Mouse (Mus musculus): ENCODE measurements around the gene Gm42957.
A peak's percentile ranks its signal among the peaks of the same experiment; 100 is the strongest.
"Not testable (repeated sequence)": the region's sequence is repeated elsewhere in the genome, so short reads cannot be mapped to it uniquely, and the experiment has no call there.

Gene Gm42957

DNA sequence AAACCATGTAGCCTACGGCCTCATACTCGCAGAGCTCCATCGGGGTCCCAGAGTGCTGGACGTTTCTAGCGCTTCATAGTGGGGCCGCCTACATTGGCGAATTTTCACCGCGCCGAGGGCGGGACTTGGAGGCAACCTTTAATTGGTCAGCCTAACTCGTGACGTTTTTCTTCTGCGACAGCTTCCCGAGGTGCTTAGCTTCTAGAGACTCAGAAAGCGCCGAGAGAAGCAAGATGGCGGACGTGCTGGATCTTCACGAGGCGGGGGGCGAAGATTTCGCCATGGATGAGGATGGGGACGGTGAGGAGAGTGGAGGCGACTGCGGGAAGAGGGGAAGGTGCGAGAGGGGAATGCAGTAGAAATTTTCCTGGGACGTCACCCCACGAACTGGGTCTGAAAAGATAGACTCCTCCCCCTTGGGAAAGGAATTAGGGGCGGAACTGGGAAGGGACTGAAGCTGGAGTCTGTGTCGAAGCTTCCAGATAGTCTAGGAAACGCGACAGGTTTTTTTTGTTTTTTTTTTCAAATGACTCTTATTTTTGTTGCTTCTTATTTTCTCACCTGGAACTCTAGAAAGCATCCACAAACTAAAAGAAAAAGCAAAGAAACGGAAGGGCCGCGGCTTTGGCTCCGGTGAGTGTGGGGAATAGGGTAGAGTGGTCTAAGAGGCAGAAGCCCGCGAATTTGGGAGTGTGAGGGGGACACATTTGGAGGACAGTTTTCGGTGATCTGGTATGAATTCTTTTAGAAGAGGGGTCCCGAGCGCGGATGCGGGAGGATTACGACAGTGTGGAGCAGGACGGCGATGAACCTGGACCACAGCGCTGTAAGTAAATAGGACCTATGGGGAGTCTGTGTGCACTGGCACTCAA lies 5.3 kb upstream of the Gm42957 start, which contains the start of gene Rbm8a:
TSS of gene Rbm8a (plus strand) at position 205 of the 872 bp plus-strand sequence.
- peak; percentile 97 to 98 for DNase-seq

DNA sequence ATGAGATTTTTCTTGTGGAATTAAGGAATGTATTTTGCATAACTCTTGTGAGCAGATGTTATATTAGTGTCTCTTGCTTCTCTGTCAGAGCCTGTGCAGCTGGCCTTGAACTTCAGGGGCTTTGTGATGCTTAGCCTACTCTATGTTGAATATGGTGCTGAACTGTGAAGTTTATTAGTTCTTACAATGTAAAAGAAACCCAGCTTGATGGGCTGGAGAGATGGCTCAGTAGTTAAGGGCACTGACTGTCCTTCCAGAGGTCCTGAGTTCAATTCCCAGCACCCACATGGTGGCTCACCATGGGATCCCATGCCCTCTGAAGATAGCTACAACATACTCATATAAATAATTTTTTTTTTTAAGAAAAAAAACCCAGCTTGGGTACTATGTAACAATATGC lies 3.2 kb upstream of the Gm42957 start:
- DNase-seq = no peak

DNA sequence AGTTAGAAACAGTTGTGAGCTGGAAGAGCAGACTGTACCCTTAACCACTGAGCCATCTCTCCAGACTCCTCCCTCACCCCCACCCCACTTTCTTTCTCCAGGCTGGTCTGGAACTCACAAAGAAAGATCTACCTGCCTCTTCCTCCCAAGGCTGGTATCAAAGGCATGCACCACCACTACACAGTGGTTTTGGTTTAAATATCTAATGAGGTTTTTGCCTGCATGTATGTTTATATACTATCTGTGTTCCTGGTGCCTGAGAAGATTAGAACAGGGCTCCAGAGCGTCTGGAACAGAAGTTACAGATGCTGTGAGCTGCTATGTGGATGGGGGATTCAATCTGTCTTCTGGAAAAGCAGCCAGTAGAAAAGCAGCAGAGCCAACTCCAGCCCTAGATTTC lies 1.3 kb upstream of the Gm42957 start:
- no peak for DNase-seq

DNA sequence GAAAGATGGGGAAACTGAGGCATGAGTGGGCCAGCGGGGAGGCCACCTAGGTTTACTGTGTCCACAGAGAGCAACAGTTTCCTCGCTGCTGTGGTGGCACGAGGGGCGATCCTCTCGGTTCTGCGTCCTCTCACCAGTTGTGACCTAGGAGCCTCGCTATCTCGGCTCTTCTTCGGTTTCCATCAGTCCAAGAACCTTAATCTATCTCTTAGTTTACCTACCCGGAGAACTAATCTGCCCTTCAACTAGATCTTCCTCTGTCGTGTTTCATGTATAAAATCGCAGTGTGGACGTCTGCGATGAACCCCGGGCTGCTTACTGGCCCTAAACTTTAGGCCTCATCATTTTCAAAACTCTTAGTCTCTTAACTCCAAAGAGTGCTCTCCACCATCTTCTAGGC lies 632 bp downstream of the Gm42957 start:
- no peak for DNase-seq

DNA sequence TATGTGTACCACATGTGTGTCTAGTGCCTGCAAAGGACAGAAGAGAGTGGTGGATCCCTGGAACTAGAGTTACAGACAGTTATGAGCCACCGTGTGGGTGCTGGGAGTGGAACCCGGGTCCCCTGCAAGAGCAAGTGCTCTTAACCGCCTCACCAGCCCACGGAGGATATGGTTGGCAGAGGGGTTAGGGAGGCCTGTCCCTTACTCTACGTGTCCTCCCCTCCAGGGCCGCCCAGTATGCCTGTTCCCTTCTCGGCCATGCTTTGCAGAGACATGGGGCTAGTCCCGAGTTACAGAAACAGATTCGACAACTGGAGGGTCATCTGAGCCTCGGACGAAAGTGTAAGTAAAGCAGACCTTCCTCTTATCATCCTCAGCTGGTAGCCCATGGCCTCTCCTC lies 1.2 kb downstream of the Gm42957 start:
- no peak for DNase-seq

DNA sequence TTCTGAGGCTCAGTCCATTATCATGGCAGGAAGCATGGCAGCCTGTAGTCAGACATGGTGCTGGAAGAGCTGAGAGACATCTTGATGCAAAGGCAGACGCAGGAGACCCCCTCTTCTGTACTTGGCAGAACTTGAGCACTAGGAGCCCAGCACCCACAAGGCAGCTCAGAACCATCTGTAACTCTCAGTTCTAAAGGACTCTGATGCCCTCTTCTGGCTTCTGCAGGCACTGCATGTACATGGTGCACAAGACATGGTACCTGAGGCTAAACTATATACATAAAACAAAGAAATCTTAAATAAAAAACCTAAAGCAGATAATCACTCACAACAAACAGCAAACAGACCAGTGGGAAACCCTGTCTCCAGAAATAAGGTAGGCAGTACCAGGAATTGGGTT lies 3.9 kb downstream of the Gm42957 start:
- peak; percentile 63 to 84 for DNase-seq

DNA sequence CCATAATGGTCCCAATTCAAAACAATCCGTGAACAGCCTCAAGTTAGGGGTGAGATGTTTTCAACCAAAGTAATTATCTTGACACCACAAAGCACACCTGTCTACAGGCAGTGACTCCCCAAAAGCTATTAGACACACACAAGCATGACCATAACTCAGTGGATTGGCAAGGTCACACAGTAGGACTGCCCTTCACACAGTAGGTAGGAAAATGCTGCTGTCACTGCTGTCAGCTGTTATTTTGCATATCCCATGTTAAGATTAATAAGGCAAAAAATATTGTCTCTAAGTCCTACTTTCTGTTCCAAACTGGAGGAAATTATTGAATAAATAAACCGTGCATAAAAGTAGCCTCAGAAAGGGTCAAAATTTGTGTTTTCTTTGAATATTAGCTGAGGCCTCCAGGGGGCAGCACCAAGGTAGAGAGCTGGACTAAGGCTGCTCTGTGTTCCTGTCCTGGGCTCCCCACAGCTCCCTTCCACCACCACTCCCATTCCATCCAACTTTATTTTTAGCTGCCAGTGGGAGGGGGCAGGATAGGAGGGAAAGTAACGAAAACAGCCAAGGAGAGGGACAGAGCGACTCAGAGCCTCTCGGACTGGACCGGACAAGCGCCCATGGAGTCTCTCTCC lies 9.9 kb downstream of the Gm42957 start, which contains the start of gene Itga10:
TSS of gene Itga10 (plus strand) at position 567 of the 632 bp plus-strand sequence.
- peak in 1 of 2 experiments; percentile 68 for DNase-seq

DNA sequence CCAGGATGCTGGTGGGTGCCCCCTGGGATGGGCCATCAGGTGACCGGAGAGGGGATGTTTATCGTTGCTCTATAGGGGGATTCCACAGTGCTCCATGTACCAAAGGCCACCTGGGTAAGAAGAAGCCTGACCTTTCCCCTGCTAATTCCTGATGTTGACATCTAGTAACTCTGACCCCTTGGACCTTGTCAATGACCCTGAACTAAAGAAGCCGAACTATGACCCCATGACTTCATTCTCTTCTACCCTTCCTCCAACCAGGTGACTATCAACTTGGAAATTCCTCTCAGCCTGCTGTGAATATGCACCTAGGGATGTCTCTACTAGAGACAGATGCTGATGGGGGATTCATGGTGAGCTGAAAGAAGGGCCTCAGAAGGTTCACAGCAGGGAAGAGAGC lies 12.1 kb downstream of the Gm42957 start:
- DNase-seq = no peak

DNA sequence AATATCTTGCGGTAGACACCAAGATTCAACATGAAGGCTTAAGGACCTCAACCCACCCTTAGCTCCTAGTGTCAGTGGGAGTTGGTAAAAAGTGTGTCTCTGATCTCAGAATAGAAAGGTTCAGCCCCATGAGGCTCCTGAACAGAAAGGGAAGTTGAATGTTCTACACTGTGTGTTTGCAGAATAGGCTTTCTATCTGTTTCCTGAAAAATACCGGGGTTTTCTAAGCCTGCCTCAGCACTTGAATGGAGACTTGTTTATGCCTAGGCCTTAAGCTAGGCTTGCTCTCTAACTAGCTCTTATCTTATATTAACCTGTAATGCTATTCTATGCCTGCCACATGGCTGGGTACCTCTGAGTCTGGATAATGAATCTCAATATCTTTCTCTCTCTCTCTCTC lies 25.6 kb downstream of the Gm42957 start:
- DNase-seq = no peak

DNA sequence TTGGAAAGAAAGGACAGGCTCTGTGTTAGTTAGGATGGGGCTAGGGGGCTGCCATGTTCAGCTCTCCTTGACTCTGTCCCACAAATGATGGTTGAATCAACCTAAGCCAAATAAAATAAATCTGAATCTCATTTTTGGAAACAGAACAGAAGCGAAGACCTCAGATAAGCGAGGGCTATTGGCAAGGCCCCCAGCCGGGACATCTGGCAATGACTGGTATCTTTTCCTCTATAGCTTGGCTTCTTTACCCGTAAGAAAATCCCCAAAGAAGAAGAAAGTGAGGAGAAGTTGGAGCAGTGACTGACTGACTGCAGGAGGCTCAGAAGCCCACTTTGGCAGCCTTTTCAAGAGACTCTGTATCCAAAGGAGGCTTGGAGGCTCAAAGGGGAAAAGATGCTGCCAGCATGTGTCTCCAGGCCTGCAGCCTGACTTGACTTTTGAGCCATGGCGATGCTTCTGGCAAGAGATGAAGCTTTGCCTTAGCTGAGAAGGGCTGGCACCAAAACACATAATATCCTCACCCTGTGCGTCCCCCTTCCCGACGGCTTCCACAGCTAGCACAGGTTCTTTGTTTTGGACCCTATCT lies 27.6 kb downstream of the Gm42957 start:
- no peak for DNase-seq

DNA sequence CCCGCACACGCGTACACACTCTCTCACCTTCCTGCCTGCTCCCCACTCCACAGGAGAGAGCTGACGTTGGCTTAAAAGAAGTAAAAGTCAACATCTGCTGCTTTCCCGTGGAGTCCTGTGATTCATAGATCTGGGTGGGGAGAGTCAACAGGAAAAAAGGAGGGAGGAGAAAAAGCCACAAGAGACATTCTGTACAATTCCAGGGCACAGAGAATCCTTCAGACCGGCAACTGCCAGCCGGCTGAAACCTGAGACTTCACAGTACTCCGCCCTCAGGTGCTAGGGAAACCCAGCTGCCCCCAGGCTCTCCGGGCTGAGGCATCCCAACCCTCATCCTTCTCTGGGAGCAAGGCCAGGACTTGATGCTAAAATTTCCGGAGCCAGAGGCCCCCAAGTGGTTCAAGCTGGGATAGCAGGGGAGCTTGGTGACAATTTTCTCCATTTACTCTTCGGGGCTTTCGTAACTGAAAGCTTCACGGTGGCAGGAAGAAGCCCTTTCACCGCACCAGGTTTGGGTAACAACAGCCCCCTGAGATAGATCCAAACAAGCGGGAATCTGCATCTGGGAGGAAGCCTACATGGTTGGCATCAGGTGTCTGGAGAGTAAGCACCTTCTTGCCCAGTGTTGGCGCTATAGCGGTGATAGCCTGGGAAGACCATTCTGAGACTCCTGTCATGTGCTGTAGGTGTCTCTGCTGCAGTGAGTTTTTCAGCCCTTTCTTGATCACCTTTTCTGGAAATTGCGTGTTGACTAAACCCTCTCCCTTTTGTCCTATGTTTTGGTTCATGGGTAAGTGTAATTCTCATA lies 28.4 kb downstream of the Gm42957 start:
- DNase-seq = peak; percentile 81 to 87

DNA sequence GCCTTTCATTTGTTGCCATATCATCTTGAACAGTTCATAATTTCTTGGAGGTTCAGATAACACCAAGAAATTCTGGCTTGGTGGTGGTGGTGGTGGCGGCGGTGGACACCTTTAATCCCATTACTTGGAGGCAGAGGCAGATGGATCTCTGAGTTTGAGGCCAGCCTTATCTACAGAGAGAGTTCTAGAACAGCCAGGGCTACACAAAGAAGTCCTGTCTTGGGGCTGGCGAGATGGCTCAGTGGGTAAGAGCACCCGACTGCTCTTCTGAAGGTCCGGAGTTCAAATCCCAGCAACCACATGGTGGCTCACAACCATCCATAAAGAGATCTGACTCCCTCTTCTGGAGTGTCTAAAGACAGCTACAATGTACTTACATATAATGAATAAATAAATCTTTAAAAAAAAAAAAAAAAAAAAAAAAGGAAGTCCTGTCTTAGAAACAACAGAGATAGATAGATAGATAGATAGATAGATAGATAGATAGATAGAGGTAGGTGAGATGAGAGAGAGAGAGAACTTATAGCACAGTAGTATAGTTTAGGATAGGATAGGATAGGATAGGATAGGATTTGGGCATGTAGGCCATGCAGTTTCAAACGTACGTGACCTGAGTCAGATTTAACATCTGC lies 30.6 kb downstream of the Gm42957 start:
- DNase-seq = not testable (repeated sequence)

DNA sequence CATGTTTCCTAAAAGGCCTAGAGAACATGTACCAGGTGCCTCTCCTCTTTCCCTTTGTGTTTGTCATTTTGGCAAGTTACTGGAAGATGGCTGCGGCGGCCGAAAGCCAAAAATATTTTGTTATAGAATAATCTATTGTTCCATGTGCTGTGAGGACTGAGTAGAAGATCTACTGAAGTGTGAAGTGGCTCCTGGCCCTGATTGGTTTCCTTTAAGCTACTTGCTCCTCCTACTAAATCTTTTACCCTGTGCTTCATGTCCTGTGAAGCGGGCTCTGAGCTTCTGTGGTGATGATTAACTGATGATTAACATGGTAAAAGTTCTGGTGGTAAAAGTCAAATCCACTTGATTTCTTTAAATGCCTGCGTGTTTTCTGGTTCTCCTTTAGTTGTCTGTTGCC lies 31.6 kb downstream of the Gm42957 start:
- DNase-seq = peak; percentile 27 to 52

DNA sequence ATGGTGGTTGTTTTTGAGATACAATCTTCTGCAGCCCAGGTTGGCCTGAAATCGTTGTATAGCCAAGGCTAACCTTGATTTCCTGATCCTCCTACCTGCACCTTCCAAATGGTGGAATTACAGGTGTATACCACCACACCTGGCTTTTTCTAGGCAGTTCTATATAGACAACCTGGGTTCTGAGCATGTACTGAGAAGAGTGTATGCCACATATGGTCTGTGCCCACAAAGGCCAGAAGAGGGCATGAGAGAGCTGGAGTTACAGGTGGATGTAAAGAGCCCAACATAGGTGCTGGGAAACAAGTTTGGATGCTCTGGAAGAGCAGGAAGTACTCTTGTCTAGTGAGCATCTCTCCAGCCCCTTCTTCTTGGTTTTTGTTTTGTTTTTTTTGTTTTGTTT lies 32.0 kb downstream of the Gm42957 start:
- peak in 1 of 2 experiments; percentile 47 for DNase-seq

DNA sequence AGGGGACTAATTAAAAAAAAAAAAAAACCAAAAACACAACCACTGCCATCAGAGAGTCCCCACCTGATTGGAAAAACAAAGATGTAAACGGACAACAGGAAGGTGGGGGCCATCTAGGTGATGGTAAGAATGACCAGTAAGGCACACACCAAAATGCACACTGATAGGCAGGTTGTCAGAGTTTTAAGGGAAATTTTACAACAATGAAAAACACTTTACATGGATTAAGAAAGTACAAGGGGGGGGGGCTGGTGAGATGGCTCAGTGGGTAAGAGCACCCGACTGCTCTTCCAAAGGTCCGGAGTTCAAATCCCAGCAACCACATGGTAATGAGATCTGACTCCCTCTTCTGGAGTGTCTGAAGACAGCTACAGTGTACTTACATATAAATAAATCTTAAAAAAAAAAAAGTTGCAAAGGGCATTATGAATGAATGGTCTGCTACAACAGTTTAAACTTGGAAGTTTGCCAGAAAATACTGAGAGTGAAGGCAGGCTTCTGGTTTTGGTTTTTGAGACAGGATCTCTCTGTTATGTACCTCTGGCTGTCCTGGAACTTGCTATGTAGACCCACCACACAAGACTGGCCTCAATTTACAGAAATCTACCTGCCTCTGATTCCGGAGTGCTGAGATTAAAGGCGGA lies 33.3 kb downstream of the Gm42957 start:
- DNase-seq = no peak

DNA sequence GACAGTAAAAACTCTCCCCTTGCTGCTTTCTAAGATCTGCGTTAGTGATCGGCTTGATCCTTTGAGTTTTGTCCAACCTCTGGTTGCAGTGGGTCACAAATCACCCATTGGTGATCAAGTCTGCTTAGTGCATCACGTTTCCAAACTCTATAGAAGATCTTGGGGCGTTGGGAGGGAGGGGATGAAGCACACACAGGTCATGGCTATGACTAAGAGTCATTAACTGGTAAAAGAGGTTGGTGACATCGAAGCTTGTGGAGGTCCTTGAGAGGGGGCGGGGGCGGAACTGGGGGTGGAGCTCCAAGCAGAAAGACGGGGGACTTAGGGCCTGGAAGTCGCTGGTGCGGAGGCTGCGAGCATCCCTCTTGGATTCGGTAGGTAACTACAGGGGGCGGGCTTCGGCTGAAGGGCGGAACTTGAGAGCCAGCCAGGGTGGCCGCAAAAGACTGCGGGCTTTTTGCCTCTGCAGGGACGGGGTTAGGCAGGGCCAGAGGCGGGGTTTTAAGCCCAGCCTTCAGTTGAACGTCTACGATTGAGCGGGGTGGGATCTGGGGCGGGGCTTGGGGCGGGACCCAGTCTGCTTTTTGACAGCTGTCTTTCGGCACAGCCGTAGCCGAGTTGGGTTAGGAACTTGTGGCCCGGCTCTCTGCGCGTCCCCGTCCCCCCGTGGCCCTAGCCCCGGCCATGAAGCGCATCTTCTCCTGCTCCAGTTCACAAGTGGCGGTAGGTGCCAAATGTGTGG lies 34.6 kb downstream of the Gm42957 start, which contains the start of gene Ankrd35:
TSS of gene Ankrd35 (plus strand) at position 405 of the 742 bp plus-strand sequence.
- peak; percentile 83 to 93 for DNase-seq

DNA sequence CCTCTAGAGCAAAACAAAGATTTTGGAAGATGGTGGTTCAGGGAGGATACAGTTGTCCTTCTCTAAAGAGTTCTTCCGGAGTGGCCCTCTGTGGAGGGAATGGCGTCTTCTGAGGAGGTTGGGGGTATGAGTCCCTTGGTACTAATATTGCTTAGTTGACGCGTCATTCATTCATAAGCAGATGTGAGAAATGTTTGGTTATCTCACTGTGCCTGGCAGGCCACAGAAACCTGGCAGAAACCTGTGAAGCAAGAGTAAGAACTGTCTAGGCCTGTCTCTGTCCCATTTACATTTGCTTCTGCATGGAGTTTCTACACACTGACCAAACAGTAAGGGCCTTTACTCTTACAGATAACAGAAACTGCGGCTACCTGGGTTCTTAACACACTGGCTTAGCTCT lies 36.2 kb downstream of the Gm42957 start:
- no peak for DNase-seq

DNA sequence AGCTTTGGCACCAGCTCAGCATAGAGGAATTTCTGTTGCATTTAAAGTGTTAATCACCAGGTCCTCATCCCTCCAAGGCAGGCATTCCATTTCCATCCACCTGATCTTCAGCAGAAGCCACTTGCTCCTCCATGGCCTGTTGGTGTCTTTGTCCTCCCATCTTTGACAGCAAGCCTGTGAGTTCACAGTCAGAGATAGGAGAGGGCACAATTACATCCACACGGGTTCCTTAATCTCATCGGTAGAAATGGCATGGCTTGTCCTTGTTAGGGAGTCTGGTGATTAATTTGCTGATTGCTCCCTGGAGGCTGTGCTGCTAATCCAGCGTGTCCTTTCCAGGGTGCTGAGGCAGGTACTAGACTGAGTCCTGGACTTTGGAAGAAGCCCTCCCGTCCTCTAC lies 38.2 kb downstream of the Gm42957 start:
- DNase-seq = no peak

DNA sequence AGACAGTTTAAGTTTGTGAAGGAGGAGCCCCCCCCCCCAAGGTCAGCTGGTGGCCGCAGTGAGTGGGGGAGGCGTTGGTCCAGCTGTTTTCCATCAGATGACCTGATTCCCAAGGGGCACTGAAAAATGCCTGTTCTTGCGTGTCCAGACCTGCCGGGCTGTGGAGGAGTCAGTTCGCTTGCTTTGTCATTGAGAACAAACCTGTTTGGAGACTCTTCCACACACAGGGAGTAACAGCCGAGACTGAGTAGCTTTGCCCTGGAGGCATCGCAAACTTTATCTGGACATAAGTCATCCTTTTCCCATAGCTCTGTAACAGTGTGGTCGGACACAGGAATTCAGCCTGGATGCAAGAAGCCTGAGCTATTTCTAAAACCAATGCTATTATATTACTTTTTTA lies 39.2 kb downstream of the Gm42957 start:
- no peak for DNase-seq

DNA sequence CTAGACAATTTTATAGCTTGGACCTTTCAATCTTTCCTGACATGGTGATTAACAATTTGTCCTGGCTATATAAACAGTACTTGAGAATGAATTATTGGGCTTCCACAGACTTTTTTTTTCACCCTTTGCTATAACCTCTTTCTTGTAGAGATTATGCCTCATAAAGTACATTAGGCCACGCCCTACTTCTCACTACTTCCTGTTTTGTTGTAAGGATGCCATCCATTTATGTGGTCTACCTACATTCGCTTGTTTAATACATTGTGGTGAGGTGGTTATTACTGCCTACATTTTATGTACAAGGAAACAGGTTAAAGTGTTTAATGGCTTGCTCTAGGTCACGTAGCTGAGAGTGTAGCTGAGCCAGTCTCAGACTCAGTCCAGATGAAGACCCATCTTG lies 39.9 kb downstream of the Gm42957 start:
- no peak for DNase-seq

DNA sequence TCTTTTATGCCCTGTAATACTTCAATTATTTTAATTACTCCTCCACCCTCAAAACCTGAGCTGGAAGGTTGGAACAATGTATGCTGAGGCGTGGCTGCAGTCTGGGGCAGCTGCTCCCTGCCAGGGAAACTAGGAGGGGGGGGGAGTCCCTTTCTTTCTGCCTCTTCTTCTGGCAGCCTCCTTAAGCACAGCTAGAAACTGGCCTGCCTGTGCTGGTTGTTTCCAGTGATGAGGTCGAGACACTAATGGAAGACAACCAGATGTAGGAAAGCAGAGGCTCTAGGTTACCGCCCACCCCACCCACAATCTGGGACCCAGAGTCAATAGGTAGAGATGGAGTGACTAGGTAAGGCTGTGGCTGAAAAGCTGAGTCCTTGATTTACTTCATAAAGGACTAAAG lies 40.4 kb downstream of the Gm42957 start:
- DNase-seq = no peak

Measured in kidney, postnatal 25 days (tissue).